Mouse (Mus musculus) testis, adult 2 months (tissue): ENCODE measurements at regions not wholly inside any gene's neighbourhood (a gene's known extent, or its start where the extent isn't known, plus 50 kb on each side); places are given as distances from the start of the nearest gene placed in this dataset.

Experiments
- CTCF ChIP-seq: fragments of 200-500 bp; IDR thresholded peaks from 2 replicates; pipeline ENCODE4 v1.5.1; 2012; ENCODE audit warnings: low read depth, mild to moderate bottlenecking, inconsistent platforms, low read length, moderate library complexity; ENCODE audit not compliant: control insufficient read depth, insufficient read depth, insufficient replicate concordance
- POLR2A ChIP-seq: fragments of 200-500 bp; IDR thresholded peaks from 2 replicates; pipeline ENCODE4 v1.6.1; 2012; ENCODE audit warnings: low read depth, mild to moderate bottlenecking, inconsistent platforms, low read length, moderate library complexity; ENCODE audit not compliant: control insufficient read depth

- no peak for TF ChIP-seq CTCF
- no peak for TF ChIP-seq POLR2A
Observed at GRCm38 (mm10) chr3:80331776-80332175, 447.4 kb downstream of the Fam198b start.
